ENCODE assay signal across 8 mouse cellular contexts in the genomic region with DNA sequence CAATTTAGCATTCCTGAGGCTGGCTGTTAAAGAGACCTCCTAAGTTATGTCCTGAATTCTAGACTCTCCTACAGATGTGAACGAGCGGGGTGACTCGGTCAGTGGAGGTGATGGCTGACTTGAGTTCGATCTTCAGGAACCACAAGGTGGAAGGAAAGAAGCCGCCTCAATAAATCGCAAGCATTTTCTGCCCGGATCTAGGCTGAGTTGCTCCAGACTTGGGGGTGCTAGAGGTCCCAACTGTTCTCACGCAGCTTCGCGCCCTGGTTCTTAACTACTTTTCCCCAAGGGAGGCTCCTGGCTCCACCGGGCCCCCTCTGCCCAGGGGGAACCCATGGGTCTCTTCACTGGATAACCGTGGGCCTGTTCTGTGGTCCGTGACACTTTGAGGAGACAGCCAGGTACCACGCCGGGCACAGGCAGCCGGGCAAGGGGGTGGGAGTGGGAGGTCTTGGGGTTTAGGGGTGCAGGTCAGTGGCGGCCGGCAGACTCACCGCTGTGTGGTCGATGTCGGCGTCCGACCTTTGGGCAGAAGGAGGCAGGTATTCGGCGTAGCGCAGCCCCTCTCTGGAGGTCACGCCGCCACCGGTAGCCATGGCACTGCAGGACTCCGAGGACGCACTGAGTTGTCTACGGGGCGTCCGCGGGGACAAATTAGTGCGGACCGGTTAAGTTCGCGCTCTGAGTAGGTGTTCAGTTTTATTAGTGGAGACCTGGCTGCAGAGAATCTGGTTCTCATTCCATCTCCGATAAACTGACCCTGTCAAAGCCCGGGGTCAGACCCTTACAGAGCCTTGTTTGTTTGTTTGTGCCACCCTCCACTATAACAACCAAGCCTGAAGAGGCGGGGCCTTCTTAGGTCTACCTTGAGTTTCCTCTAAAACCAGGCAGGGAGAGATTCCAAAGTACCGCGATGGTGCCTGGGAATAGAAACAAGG. TPM values are rescaled to one million over a fixed set of nuclear protein-coding genes. Genes with fewer than 3 reads are reported as not detected.
DNase-seq lines count a peak whose midpoint lies in the region; ATAC-seq lines count a peak whose summit lies in the region.

Gene Dnajc15 (minus strand): TSS at position 822 of the 938 bp plus-strand sequence.

- peak; percentile 90 to 94 for DNase-seq in adrenal gland, adult 18-20 months (ENCODE audit: low spot score in 2 of 2)
- DNase-seq in embryo, embryonic 11 days = peak; percentile 90
- DNase-seq in gastrocnemius, postnatal 14 days = peak; percentile 85
- peak; percentile 94 for DNase-seq in induced T-regulatory cell, adult 2 months (ENCODE audit: low read depth)
- peak; percentile 79 to 93 for DNase-seq in left cerebral cortex, adult 8-10 months (ENCODE audit: low spot score in 2 of 2)
- DNase-seq in right cerebral cortex, adult 18-20 months = peak; percentile 89
- DNase-seq in urinary bladder, adult 2 months (ENCODE audit: low spot score) = peak; percentile 86

- ATAC-seq in megakaryocyte, adult 5-6 weeks (ENCODE audit: poor library complexity, severe bottlenecking) = peak; percentile 84

- intact Hi-C loops in gastrocnemius, postnatal 14 days (cut with DNase I; ENCODE audit: low total_unique reads) = no loop called here

RNA-seq across cellular contexts. Expression of gene Dnajc15, which starts in this region (rescaled TPM):
- 100 to 1,000 TPM; 345 to 346 TPM for total RNA-seq in adrenal gland, adult 18-20 months (2021)
- 100 to 1,000 TPM in 1 of 2 experiments, 10 to 100 TPM in 1; 98.7 to 108 TPM for total RNA-seq in gastrocnemius, postnatal 14 days (2021)
- 10 to 100 TPM; 61.9 to 93.7 (median 76.7) TPM for total RNA-seq in left cerebral cortex, adult 8-10 months (2022)
- 79.2 and 108 TPM in 2 replicates for total RNA-seq in megakaryocyte, adult 5-6 weeks (2015)
- total RNA-seq in megakaryocyte, adult 5-6 weeks (2017) = 62.0 and 70.3 TPM in 2 replicates
- polyA plus RNA-seq in urinary bladder, adult 2 months (2012; rRNA removed) = 18.8 and 23.3 TPM in 2 replicates

Comparison
In these comparisons a context has a peak if more than half of its experiments do, and no peak if none do; other contexts are left out.
1. Peak in every context shown above with its lines: DNase-seq and ATAC-seq.